Mouse (Mus musculus): ENCODE results near the gene Sel1l3. TPM values are rescaled to one million over a fixed set of nuclear protein-coding genes. Genes with fewer than 3 reads are reported as not detected.

The Sel1l3 gene
- 1.6 and 3.4 TPM in 2 replicates for polyA plus RNA-seq (2015; fragmentation: Nextera tagmentation; extraction: Ambion mirVana)

- Histone ChIP-seq H3K9ac (peak within 1 kb of the TSS; percentile 50), H3K27me3 (peaks cover 51% of the 10 kb centered on the region), H3K27ac (no peak within 1 kb of the TSS), H3K4me3 (peak within 1 kb of the TSS; percentile 61), H3K4me2 (peak within 1 kb of the TSS; percentile 99), H3K9me3 (no peaks in the 10 kb centered on the region), H3K36me3 (no peaks in the 10 kb centered on the region), H3K4me1 (peaks cover 17% of the 10 kb centered on the region)
- ATAC-seq (ENCODE audit: insufficient number of reproducible peaks, low FRiP score, low TSS enrichment, low read depth), result no peak
- WGBS, result 3% methylated on average over 24 of the region's 29 CpGs
Measured at GRCm38 (mm10) chr5:53213711-53214352, at the start of gene Sel1l3. Gene Sel1l3, minus strand, starts transcription at chr5:53213927.

GRCm38 (mm10) chr5:53261999-53262398, 48.3 kb upstream of the Sel1l3 start:
- H3K4me3 ChIP-seq, result no peak overlapping the region
- ATAC-seq (ENCODE audit: insufficient number of reproducible peaks, low FRiP score, low TSS enrichment, low read depth), result no peak
- H3K27ac ChIP-seq, result no peak overlapping the region
- peaks cover 15% of the 10 kb centered on the region for H3K27me3 ChIP-seq
- H3K4me1 ChIP-seq, result peaks cover 13% of the 10 kb centered on the region
- 65% methylated on average over 10 of the region's 10 CpGs for WGBS
- no peak overlapping the region for H3K4me2 ChIP-seq
- no peaks in the 10 kb centered on the region for H3K9me3 ChIP-seq
- no peak overlapping the region for H3K9ac ChIP-seq
- no peaks in the 10 kb centered on the region for H3K36me3 ChIP-seq

- H3K4me2 ChIP-seq, result no peak overlapping the region
- H3K9ac ChIP-seq, result no peak overlapping the region
- peaks cover 19% of the 10 kb centered on the region for H3K27me3 ChIP-seq
- H3K4me3 ChIP-seq, result no peak overlapping the region
- ATAC-seq (ENCODE audit: insufficient number of reproducible peaks, low FRiP score, low TSS enrichment, low read depth), result no peak
- 47% methylated on average over 5 of the region's 5 CpGs for WGBS
- peaks cover 7% of the 10 kb centered on the region for H3K4me1 ChIP-seq
- no peaks in the 10 kb centered on the region for H3K36me3 ChIP-seq
- H3K27ac ChIP-seq, result no peak overlapping the region
- no peaks in the 10 kb centered on the region for H3K9me3 ChIP-seq
Measured at GRCm38 (mm10) chr5:53259894-53260293, 46.2 kb upstream of the Sel1l3 start.

- 2% methylated on average over 29 of the region's 29 CpGs for whole genome bisulfite sequencing
Measured at GRCm38 (mm10) chr5:53258038-53258786, 44.5 kb upstream of the Sel1l3 start.

GRCm38 (mm10) chr5:53254821-53255220, 41.1 kb upstream of the Sel1l3 start:
- peaks cover 7% of the 10 kb centered on the region for H3K4me1 ChIP-seq
- no peaks in the 10 kb centered on the region for H3K36me3 ChIP-seq
- H3K4me3 ChIP-seq, result no peak overlapping the region
- 75% methylated on average over 3 of the region's 3 CpGs for WGBS
- H3K4me2 ChIP-seq, result no peak overlapping the region
- H3K27ac ChIP-seq, result no peak overlapping the region
- H3K27me3 ChIP-seq, result peaks cover 19% of the 10 kb centered on the region
- H3K9me3 ChIP-seq, result no peaks in the 10 kb centered on the region
- no peak for ATAC-seq (ENCODE audit: insufficient number of reproducible peaks, low FRiP score, low TSS enrichment, low read depth)
- no peak overlapping the region for H3K9ac ChIP-seq

More at GRCm38 (mm10) chr5:53258038-53258786, 44.5 kb upstream of the Sel1l3 start:
- H3K9ac ChIP-seq, result peak overlapping the region; percentile 26; the same call in 1 of the 2 replicates
- peaks cover 19% of the 10 kb centered on the region for H3K27me3 ChIP-seq
- peak overlapping the region; percentile 72 for H3K4me2 ChIP-seq
- H3K9me3 ChIP-seq, result no peaks in the 10 kb centered on the region
- no peaks in the 10 kb centered on the region for H3K36me3 ChIP-seq
- H3K27ac ChIP-seq, result no peak overlapping the region
- ATAC-seq (ENCODE audit: insufficient number of reproducible peaks, low FRiP score, low TSS enrichment, low read depth), result no peak
- H3K4me1 ChIP-seq, result peaks cover 7% of the 10 kb centered on the region
- H3K4me3 ChIP-seq, result peak overlapping the region; percentile 38

- WGBS, result 89% methylated on average over 5 of the region's 5 CpGs
- Histone ChIP-seq H3K9me3 (no peaks in the 10 kb centered on the region), H3K27me3 (peaks cover 17% of the 10 kb centered on the region), H3K4me3 (no peak overlapping the region), H3K36me3 (no peaks in the 10 kb centered on the region), H3K27ac (no peak overlapping the region), H3K9ac (no peak overlapping the region), H3K4me1 (peaks cover 10% of the 10 kb centered on the region), H3K4me2 (no peak overlapping the region)
- no peak for ATAC-seq (ENCODE audit: insufficient number of reproducible peaks, low FRiP score, low TSS enrichment, low read depth)
Measured at GRCm38 (mm10) chr5:53254154-53254553, 40.4 kb upstream of the Sel1l3 start.

GRCm38 (mm10) chr5:53249431-53250061, 35.8 kb upstream of the Sel1l3 start:
- Histone ChIP-seq H3K9ac (no peak overlapping the region), H3K4me3 (no peak overlapping the region), H3K27ac (no peak overlapping the region), H3K27me3 (no peaks in the 10 kb centered on the region), H3K36me3 (no peaks in the 10 kb centered on the region), H3K4me1 (peaks cover 4% of the 10 kb centered on the region; the same call in 1 of the 2 replicates), H3K4me2 (no peak overlapping the region), H3K9me3 (no peaks in the 10 kb centered on the region)
- ATAC-seq (ENCODE audit: insufficient number of reproducible peaks, low FRiP score, low TSS enrichment, low read depth), result no peak
- WGBS, result 24% methylated on average over 4 of the region's 4 CpGs

GRCm38 (mm10) chr5:53248499-53248898, 34.8 kb upstream of the Sel1l3 start:
- Histone ChIP-seq H3K36me3 (no peaks in the 10 kb centered on the region), H3K4me1 (peaks cover 4% of the 10 kb centered on the region; the same call in 1 of the 2 replicates), H3K9me3 (no peaks in the 10 kb centered on the region), H3K4me2 (no peak overlapping the region), H3K27ac (no peak overlapping the region), H3K27me3 (no peaks in the 10 kb centered on the region), H3K4me3 (no peak overlapping the region), H3K9ac (no peak overlapping the region)
- WGBS, result 80% methylated on average over 11 of the region's 11 CpGs
- no peak for ATAC-seq (ENCODE audit: insufficient number of reproducible peaks, low FRiP score, low TSS enrichment, low read depth)

GRCm38 (mm10) chr5:53243933-53244332, 30.2 kb upstream of the Sel1l3 start:
- WGBS, result 71% methylated on average over 10 of the region's 10 CpGs
- H3K4me3 ChIP-seq, result no peak overlapping the region
- H3K36me3 ChIP-seq, result no peaks in the 10 kb centered on the region
- no peak overlapping the region for H3K9ac ChIP-seq
- H3K27me3 ChIP-seq, result no peaks in the 10 kb centered on the region
- H3K4me1 ChIP-seq, result no peaks in the 10 kb centered on the region
- H3K27ac ChIP-seq, result no peak overlapping the region
- no peak for ATAC-seq (ENCODE audit: insufficient number of reproducible peaks, low FRiP score, low TSS enrichment, low read depth)
- H3K4me2 ChIP-seq, result no peak overlapping the region
- no peaks in the 10 kb centered on the region for H3K9me3 ChIP-seq

- H3K9ac ChIP-seq, result no peak overlapping the region
- H3K36me3 ChIP-seq, result no peaks in the 10 kb centered on the region
- H3K27ac ChIP-seq, result no peak overlapping the region
- no peak for ATAC-seq (ENCODE audit: insufficient number of reproducible peaks, low FRiP score, low TSS enrichment, low read depth)
- no peaks in the 10 kb centered on the region for H3K4me1 ChIP-seq
- no peak overlapping the region for H3K4me2 ChIP-seq
- H3K9me3 ChIP-seq, result no peaks in the 10 kb centered on the region
- no peak overlapping the region for H3K4me3 ChIP-seq
- WGBS, result 70% methylated on average over 7 of the region's 7 CpGs
- no peaks in the 10 kb centered on the region for H3K27me3 ChIP-seq
Measured at GRCm38 (mm10) chr5:53242865-53243499, 29.3 kb upstream of the Sel1l3 start.

- H3K9me3 ChIP-seq, result no peaks in the 10 kb centered on the region
- no peak overlapping the region for H3K27ac ChIP-seq
- no peaks in the 10 kb centered on the region for H3K36me3 ChIP-seq
- no peaks in the 10 kb centered on the region for H3K4me1 ChIP-seq
- H3K4me2 ChIP-seq, result no peak overlapping the region
- 81% methylated on average over 5 of the region's 5 CpGs for WGBS
- no peak overlapping the region for H3K4me3 ChIP-seq
- H3K27me3 ChIP-seq, result no peaks in the 10 kb centered on the region
- no peak for ATAC-seq (ENCODE audit: insufficient number of reproducible peaks, low FRiP score, low TSS enrichment, low read depth)
- no peak overlapping the region for H3K9ac ChIP-seq
Measured at GRCm38 (mm10) chr5:53241963-53242362, 28.2 kb upstream of the Sel1l3 start.

Measured in limb, embryonic 15.5 days (tissue).